Comparison of ENCODE assay signal across 8 mouse cellular contexts in the genomic region with DNA sequence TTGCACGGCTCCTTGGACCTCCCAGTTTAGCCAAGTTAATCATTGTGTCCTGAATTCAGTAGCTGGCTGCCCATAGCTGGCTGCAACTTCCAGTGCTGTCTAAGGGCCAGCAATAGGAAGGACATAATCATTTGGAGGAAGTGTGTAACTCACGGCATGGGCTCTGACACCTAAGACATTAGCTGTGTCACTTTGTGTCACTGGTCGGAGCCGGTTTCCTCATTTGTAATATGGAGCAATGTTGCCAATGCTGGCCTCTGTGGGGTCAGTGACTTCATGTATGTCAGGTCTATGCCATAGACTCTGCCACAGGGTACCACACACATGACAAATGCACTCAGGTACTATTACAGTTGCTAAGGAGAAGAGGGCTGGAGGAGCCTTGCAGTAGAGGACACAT. TPM values are rescaled to one million over a fixed set of nuclear protein-coding genes. Genes with fewer than 3 reads are reported as not detected.
A peak's percentile ranks its signal among the peaks of the same experiment; 100 is the strongest.
DNase-seq lines count a peak whose midpoint lies in the region; ATAC-seq and TF ChIP-seq lines count a peak whose summit lies in the region.
"Had no signal": no experiment of that assay in that cellular context is flagged by ENCODE, and none has a peak within 500 bp of the region (broad histone marks: within the 10 kb centered on the region; RNA-seq: fewer than 3 reads in every experiment).

No protein-coding gene starts in this region.

- H3K9me3 ChIP-seq in forebrain, embryonic 14.5 days (replicated peaks; ENCODE audit: control insufficient read depth, low read length) = no peaks in the 10 kb centered on the region
- no peaks in the 10 kb centered on the region for H3K9me3 ChIP-seq in liver, embryonic 13.5 days (replicated peaks)
- no peaks in the 10 kb centered on the region for H3K9me3 ChIP-seq in stomach, postnatal 0 days (ENCODE audit: control insufficient read depth, low read length)

- peak; percentile 18 for DNase-seq in lung, postnatal 36 days
- no peak for DNase-seq in lung, adult 2 months
- no peak for DNase-seq in forebrain, embryonic 14.5 days (ENCODE audit: low spot score)
- no peak for DNase-seq in liver, embryonic 13.5 days
- DNase-seq in stomach, postnatal 0 days (ENCODE audit: low spot score) = no peak
- no peak for DNase-seq in urinary bladder, adult 18-20 months (ENCODE audit: low spot score in 2 of 2)
- DNase-seq in right cerebral cortex, postnatal 25 days = no peak
- DNase-seq: kidney, adult 9 months had no signal

- TF ChIP-seq CTCF in lung, adult 2 months (IDR thresholded peaks at IDR 0.05; ENCODE audit: insufficient read depth, low read length) = no peak
- TF ChIP-seq CTCF in stomach, postnatal 0 days (IDR thresholded peaks at IDR 0.05; ENCODE audit: low read depth) = no peak

- no peak for TF ChIP-seq EP300 in stomach, postnatal 0 days (optimal IDR thresholded peaks at IDR 0.05)

- no peak overlapping the region for H3K4me3 ChIP-seq in lung, adult 2 months (replicated peaks; ENCODE audit: extremely low read depth, low read depth, low read length)
- no peak overlapping the region for H3K4me3 ChIP-seq in forebrain, embryonic 14.5 days (ENCODE audit: low read depth, low read length)
- peak overlapping the region; percentile 84 for H3K4me3 ChIP-seq in liver, embryonic 13.5 days (replicated peaks)
- 0 out of 2 replicates have a peak overlapping the region, but pooled peaks have one; percentile 67 for H3K4me3 ChIP-seq in stomach, postnatal 0 days (ENCODE audit: low read depth, low read length)

- H3K4me2 ChIP-seq in forebrain, embryonic 14.5 days (ENCODE audit: low read length) = peak overlapping the region; percentile 92; the same call in 1 of the 2 replicates
- H3K4me2 ChIP-seq in liver, embryonic 13.5 days = peak overlapping the region; percentile 97
- no peak overlapping the region for H3K4me2 ChIP-seq in stomach, postnatal 0 days (replicated peaks; ENCODE audit: low read depth)

- peaks cover 39% of the 10 kb centered on the region for H3K36me3 ChIP-seq in forebrain, embryonic 14.5 days (ENCODE audit: control insufficient read depth, insufficient read depth, low read length)
- H3K36me3 ChIP-seq in liver, embryonic 13.5 days = peaks cover 32% of the 10 kb centered on the region
- H3K36me3 ChIP-seq in stomach, postnatal 0 days (ENCODE audit: control insufficient read depth, insufficient read depth, low read length) = peaks cover 11% of the 10 kb centered on the region

- H3K27ac ChIP-seq in forebrain, embryonic 14.5 days (ENCODE audit: low read depth, low read length) = no peak overlapping the region
- H3K27ac ChIP-seq in liver, embryonic 13.5 days = no peak overlapping the region
- H3K27ac ChIP-seq in stomach, postnatal 0 days (replicated peaks) = no peak overlapping the region

- no peak for ATAC-seq in forebrain, embryonic 14.5 days
- ATAC-seq in liver, embryonic 13.5 days (ENCODE audit: low read depth) = no peak
- no peak for ATAC-seq in stomach, postnatal 0 days (ENCODE audit: low FRiP score, low TSS enrichment)

- H3K27me3 ChIP-seq in forebrain, embryonic 14.5 days (replicated peaks; ENCODE audit: control insufficient read depth, insufficient read depth, low read length) = no peaks in the 10 kb centered on the region
- H3K27me3 ChIP-seq in liver, embryonic 13.5 days = no peaks in the 10 kb centered on the region
- H3K27me3 ChIP-seq in stomach, postnatal 0 days (ENCODE audit: control insufficient read depth, insufficient read depth, low read length) = no peaks in the 10 kb centered on the region

- peak overlapping the region; percentile 93 for H3K9ac ChIP-seq in forebrain, embryonic 14.5 days (ENCODE audit: low read length)
- peak overlapping the region; percentile 95 for H3K9ac ChIP-seq in liver, embryonic 13.5 days
- peak overlapping the region; percentile 84 for H3K9ac ChIP-seq in stomach, postnatal 0 days (ENCODE audit: low read length)

- H3K4me1 ChIP-seq in lung, adult 2 months (ENCODE audit: control insufficient read depth, insufficient read depth, low read length) = peaks cover 3% of the 10 kb centered on the region; the same call in 1 of the 2 replicates
- H3K4me1 ChIP-seq in forebrain, embryonic 14.5 days (ENCODE audit: control insufficient read depth, insufficient read depth, low read length) = peaks cover 14% of the 10 kb centered on the region
- H3K4me1 ChIP-seq in liver, embryonic 13.5 days (replicated peaks) = peaks cover 53% of the 10 kb centered on the region
- peaks cover 3% of the 10 kb centered on the region; the same call in 1 of the 2 replicates for H3K4me1 ChIP-seq in stomach, postnatal 0 days (replicated peaks; ENCODE audit: control insufficient read depth, insufficient read depth)

- TF ChIP-seq POLR2A in lung, adult 2 months (IDR thresholded peaks at IDR 0.05; ENCODE audit: borderline replicate concordance, extremely low read depth, low read depth, low read length) = no peak

- WGBS in lung, adult 2 months = 80% methylated on average over 4 of the region's 4 CpGs
- WGBS in forebrain, embryonic 14.5 days = 91% methylated on average over 4 of the region's 4 CpGs
- 70% methylated on average over 4 of the region's 4 CpGs for WGBS in liver, embryonic 13.5 days (ENCODE audit: insufficient replicate concordance)
- 84% methylated on average over 4 of the region's 4 CpGs for WGBS in stomach, postnatal 0 days

RNA-seq across cellular contexts. Expression of a gene that starts 1.1 kb away (rescaled TPM):
- 190 and 241 TPM in 2 replicates for polyA plus RNA-seq in lung, adult 2 months (2012; rRNA removed)
- polyA plus RNA-seq in forebrain, embryonic 14.5 days (2014; fragmentation: Nextera tagmentation; extraction: Ambion mirVana) = 94.3 and 128 TPM in 2 replicates
- 141 and 148 TPM in 2 replicates for polyA plus RNA-seq in liver, embryonic 13.5 days (2015; fragmentation: Nextera tagmentation; extraction: Ambion mirVana)
- 141 and 157 TPM in 2 replicates for polyA plus RNA-seq in stomach, postnatal 0 days (2015; fragmentation: Nextera tagmentation; extraction: Ambion mirVana)

RNA-seq across cellular contexts. Expression of a gene that starts 1.1 kb away (rescaled TPM):
- polyA plus RNA-seq in lung, adult 2 months (2012; rRNA removed) = 17.4 and 18.4 TPM in 2 replicates
- polyA plus RNA-seq in forebrain, embryonic 14.5 days (2014; fragmentation: Nextera tagmentation; extraction: Ambion mirVana) = 13.6 and 15.7 TPM in 2 replicates
- polyA plus RNA-seq in liver, embryonic 13.5 days (2015; fragmentation: Nextera tagmentation; extraction: Ambion mirVana) = 2.0 and 3.0 TPM in 2 replicates
- 5.3 and 5.5 TPM in 2 replicates for polyA plus RNA-seq in stomach, postnatal 0 days (2015; fragmentation: Nextera tagmentation; extraction: Ambion mirVana)

RNA-seq across cellular contexts. Expression of a gene that starts 21.6 kb away (rescaled TPM):
- polyA plus RNA-seq in lung, adult 2 months (2012; rRNA removed) = 48.4 and 65.1 TPM in 2 replicates
- 11.2 TPM in 2 replicates for polyA plus RNA-seq in forebrain, embryonic 14.5 days (2014; fragmentation: Nextera tagmentation; extraction: Ambion mirVana)
- polyA plus RNA-seq in liver, embryonic 13.5 days (2015; fragmentation: Nextera tagmentation; extraction: Ambion mirVana) = 9.0 and 9.9 TPM in 2 replicates
- 12.1 and 12.8 TPM in 2 replicates for polyA plus RNA-seq in stomach, postnatal 0 days (2015; fragmentation: Nextera tagmentation; extraction: Ambion mirVana)

Comparison
In these comparisons a context has a peak if more than half of its experiments do, and no peak if none do; other contexts are left out.
1. H3K4me3 ChIP-seq: peak in liver, embryonic 13.5 days (single experiment) and stomach, postnatal 0 days (single experiment); none in lung, adult 2 months (single experiment) and forebrain, embryonic 14.5 days (single experiment).
2. Peak in every context shown above with its lines, with median percentiles within 50 percentile points of each other: H3K9ac ChIP-seq.